Mouse (Mus musculus) embryonic fibroblast, embryonic 13.5 days (primary cell): ENCODE data around the gene Atp12a.

Experiments used
- CTCF ChIP-seq: IDR thresholded peaks from 2 replicates; pipeline ENCODE4 v1.5.1; 2011; ENCODE audit warnings: mild to moderate bottlenecking, control low read depth, low read length, moderate library complexity, borderline replicate concordance; ENCODE audit not compliant: insufficient read depth
- POLR2A ChIP-seq: IDR thresholded peaks from 2 replicates; pipeline ENCODE4 v1.6.1; 2011; ENCODE audit warnings: low read depth, mild to moderate bottlenecking, control low read depth, low read length, moderate library complexity

- no peak for TF ChIP-seq CTCF
- no peak for TF ChIP-seq POLR2A
These were observed 28.8 kb upstream of the Atp12a start for GRCm38 (mm10) chr14:56336032-56336431.
